Mouse (Mus musculus) spleen, adult 12 weeks (tissue): Measurements from ENCODE around the gene Xpo4.
"Not testable (repeated sequence)": the region's sequence is repeated elsewhere in the genome, so short reads cannot be mapped to it uniquely, and the experiment has no call there.

Experiments
- DNase-seq: peaks from one replicate; pipeline ENCODE4 v3.0.0; 2022; ENCODE audit warnings: low spot score

Gene Xpo4

DNA sequence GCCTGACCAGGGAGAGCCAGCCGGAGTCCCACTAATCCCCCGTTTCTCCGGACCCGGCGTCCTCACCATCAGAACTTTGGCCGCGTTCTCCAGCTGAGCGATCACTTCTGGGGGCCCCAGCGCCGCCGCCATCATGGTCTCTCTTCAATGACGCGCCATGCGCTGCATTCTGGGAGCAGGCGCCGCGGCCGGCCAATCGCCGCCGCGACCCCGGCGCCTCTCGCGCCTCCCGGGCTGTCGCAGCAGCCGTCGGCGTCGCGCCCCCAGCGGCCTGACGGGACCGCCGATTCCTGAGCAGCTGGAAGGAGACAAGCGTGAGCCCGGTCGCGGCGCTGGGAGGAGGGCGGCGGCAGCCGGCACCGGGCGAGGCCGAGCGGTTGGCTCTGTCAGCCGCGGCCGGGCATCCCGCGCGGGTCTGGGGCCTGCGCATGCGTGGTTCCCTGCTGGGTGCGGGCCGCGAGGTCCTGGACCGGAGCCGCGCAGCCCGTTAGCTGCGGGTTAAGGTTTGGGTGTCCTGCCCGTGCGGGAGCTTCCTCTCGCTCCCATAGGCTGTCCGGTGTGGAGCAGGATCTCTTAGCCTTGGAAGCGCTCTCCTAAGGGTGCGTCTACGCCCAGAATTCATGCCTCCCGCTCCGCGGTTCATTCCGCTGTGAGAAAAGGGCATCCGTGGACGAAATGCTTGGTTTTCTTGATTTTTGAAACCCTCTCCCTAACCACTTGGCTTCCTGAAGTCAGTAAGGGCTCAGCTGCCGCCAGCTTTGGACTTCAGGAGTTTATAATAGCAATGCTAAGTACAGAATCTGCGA is at the start of gene Xpo4:
Gene Xpo4 (minus strand): TSS at position 609 of the 806 bp plus-strand sequence.
- peak; percentile 79 for DNase-seq

DNA sequence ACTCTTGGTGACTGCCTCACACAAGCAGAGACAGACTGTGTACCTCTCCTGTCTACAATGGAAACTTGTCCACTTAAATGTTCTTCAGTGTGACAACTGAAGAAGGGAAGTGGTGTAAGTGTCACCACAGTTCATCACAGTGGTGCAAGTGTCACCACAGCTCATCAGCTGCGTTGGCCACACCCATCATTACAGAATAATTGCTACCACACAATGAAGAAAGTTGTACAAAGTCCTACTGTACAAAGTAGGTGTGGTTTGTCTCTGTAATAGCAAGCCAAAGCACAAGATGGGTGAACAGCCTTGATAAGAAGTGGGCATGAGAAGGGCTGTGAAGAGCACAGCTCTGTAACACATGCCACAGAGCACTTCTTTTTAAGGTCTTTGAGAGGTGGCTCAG is 47.7 kb upstream of the Xpo4 start:
- DNase-seq = no peak

DNA sequence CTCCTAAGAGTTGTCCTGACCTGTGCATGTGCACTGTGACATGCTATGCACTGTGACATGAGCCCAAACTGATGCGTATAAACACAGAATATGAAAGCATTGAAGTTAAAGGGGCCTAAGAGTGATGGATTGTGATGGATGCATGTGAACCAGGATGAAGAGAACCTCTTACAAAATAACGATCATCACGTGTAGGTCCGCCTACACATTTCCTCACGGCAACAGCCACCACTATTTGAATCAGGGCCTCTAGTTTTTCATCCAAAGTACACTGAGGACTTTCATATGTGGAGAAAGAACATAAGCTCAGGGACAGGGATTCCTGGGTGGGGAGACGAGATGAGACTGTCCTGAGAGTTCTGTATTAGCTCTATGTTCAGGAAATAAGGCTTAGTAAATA is 45.8 kb upstream of the Xpo4 start:
- DNase-seq = no peak

DNA sequence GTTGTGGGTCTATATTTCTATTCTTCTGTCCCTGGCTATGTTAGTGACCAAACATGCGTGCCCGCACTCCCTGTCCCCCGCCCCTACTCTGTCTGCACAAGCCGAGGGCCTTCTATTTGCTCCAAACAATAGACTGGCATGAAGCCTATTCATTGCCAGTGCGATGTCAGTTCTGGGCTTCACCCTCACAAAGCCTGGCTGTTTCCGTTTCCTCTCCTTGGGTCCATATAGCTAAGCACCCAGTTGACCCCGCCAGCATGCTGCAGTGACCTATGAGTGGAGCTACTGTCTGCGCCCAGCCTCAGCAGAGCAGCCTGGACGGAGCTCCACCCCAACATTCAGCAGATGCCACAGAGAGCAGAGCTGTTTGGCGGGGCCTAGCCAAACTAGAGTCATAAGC is 43.9 kb upstream of the Xpo4 start:
- DNase-seq = no peak

DNA sequence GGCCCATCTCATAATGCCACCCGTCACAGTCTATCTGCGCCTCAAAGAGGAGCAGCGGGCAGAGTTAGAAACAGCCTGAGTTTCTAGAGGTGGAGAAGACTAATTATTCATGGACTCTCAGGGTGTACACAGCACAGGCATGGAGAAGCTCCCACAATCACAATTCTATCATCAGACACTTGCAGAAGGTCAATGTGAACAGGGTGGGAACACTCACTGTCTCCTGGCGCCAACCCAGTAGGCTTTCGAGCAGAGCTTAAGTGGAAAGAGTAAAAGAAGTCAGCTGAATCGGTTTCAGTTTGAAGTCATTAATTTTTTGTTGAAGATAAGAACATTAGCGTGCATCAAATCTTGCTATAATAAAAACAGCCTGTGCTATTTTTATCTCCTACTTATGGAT is 43.4 kb upstream of the Xpo4 start:
- no peak for DNase-seq

- no peak for DNase-seq
Measured at GRCm38 (mm10) chr14:57707100-57707893, 42.1 kb upstream of the Xpo4 start.

GRCm38 (mm10) chr14:57706760-57707099 is 41.5 kb upstream of the Xpo4 start:
- no peak for DNase-seq

DNA sequence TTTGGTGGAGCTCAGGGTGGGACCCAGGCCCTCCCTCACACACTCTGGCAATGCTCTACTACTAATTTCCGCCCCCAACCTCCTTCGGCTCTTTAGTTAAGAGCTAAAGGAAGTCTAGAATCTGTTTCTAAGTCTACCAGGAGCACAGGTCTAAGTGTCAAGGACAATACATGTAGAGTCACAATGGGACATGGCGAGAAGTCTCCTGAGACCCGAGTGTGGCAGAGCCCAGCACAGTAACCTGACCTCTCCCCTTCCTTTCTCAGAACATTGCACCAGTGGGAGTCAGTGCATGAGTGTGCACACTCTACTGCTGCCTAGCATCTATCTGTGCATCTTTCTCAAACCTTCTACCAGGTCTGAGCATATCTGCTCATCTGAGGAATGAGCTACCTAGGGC is 40.5 kb upstream of the Xpo4 start:
- no peak for DNase-seq

DNA sequence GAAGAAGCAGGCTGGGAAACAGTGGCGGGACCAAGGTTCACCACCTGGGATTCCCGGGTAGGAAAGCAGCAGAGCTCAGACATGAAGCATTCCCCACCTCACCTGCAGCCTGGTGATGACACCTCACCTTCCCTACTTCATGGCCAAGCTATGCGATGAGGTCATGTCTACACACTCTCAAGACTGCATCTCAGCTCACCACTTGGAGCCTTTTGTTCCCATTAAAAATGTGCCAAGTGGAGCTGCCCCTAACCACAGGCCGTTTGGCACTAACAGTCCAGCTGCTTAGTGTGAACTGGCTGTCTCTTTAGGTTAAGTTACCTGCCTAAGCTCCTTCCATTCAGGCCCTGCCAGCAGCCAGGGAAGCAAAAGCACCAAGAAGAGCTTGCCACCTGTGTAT is 39.8 kb upstream of the Xpo4 start:
- DNase-seq = no peak

GRCm38 (mm10) chr14:57701915-57702477 is 36.8 kb upstream of the Xpo4 start:
- no peak for DNase-seq

GRCm38 (mm10) chr14:57699461-57699970 is 34.3 kb upstream of the Xpo4 start:
- DNase-seq = no peak

GRCm38 (mm10) chr14:57699016-57699415 is 33.8 kb upstream of the Xpo4 start:
- no peak for DNase-seq

GRCm38 (mm10) chr14:57696066-57696465 is 30.8 kb upstream of the Xpo4 start:
- DNase-seq = no peak

DNA sequence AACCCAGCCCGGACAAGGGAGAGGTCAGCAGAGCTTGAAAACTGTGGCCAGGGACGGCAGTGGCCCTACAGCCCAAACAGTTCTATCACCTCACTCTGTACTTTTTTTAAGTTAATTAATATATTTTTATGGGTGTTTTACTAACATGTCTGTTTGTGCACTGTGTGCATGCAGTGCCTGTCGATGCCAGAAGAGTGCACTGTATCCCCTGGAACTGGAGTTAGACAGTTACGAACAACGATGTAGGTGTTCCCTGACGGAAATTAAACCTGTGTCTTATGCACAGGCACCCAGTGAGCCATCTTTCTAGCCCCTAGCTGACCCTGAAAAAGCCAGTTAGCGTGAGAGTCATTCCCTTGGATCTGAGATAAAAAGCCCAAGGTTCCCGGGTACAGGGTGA is 30.3 kb upstream of the Xpo4 start:
- no peak for DNase-seq

GRCm38 (mm10) chr14:57694246-57694645 is 29.0 kb upstream of the Xpo4 start:
- DNase-seq = no peak

DNA sequence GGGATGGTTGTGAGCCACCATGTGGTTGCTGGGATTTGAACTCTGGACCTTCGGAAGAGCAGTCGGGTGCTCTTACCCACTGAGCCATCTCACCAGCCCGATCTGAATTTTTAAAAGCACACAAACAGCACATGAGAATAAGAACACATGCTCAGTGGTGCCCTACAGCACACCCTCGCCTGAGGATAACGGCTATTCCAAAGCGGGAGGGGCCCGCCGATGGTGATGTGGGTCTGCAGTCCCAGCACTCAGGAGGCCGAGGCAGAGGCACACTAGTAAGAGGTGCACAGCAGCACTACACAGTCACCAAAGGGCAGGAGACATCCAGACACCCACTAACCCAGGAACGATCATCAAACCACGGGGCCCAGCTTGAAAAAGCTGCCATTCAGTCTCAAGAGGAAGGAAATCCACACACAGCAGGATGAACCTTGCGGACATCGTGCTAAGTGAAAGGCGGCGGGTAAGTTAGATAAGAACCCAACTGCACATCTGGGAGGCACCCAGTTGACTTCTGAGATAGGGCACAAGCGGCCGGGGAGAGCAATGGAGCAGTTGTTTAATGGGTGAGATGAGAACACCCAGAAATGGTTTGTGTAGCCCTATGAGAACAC is 27.4 kb upstream of the Xpo4 start:
- DNase-seq = peak; percentile 35

GRCm38 (mm10) chr14:57691316-57691715 is 26.1 kb upstream of the Xpo4 start:
- no peak for DNase-seq

GRCm38 (mm10) chr14:57690681-57691080 is 25.5 kb upstream of the Xpo4 start:
- DNase-seq = no peak

DNA sequence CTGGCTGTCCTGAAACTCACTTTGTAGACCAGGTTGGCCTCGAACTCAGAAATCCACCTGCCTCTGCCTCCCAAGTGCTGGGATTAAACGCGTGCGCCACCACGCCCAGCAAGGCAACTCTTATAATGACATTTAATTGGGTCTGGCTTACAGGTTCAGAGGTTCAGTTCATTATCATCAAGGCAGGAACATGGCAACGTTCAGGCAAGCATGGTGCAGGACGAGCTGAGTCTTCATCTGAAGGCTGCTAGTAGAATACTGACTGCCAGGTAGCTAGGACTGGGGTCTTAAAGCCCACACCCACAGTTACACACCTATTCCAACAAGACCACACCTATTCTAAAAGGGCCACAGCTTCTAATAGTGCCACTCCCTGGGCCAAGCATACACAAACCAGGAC is 22.8 kb upstream of the Xpo4 start:
- DNase-seq = not testable (repeated sequence)

DNA sequence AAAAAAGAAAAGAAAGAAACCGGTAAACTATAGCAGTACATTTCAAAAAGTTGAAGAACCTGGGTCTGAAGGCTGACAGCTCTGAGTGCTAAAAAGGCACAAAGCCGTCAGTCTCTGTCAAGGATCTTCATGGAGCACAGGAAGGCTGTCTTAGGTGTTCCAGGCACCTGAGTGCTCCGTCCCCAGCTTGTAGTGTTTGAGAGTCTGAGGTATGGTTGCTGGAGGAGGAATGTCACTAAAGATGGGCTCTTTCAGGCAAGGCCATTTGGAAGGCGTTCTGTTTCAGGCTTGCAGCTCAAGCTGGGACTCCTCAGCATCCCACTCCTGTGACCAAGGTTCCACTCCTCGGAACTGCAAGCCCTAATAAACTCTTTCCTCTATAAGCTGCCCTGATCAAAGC is 22.2 kb upstream of the Xpo4 start:
- DNase-seq = no peak

DNA sequence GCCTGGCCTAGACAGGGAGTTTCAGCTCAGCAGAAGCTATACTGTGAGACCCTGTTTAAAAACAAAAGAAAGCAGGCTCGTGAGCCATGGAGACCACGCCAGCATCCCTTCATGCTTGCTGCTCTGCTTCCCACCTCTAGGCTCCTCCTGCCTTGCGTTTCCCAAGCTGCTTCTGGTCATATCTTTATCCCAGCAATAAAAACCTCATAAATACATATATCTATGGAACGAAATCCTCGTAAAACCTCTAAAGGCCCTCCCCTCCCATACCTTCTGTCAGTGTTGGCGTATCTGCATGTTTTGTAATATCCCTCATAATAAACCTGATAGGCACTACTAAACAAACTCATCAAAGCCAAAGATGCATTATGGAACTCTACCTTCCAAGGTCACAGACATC is 21.4 kb upstream of the Xpo4 start:
- DNase-seq = no peak

- peak; percentile 58 for DNase-seq
Measured at GRCm38 (mm10) chr14:57684579-57684978, 19.3 kb upstream of the Xpo4 start.

GRCm38 (mm10) chr14:57682751-57683150 is 17.5 kb upstream of the Xpo4 start:
- no peak for DNase-seq
